In genomic region chr8:10965401-10966117, GRCm38 (mm10) we compare ENCODE assay signal across 8 mouse cellular contexts. TPM values are rescaled to one million over a fixed set of nuclear protein-coding genes. Genes with fewer than 3 reads are reported as not detected.
DNase-seq lines count a peak whose midpoint lies in the region; ATAC-seq and TF ChIP-seq lines count a peak whose summit lies in the region.

No protein-coding gene starts in this region.

- no peak for TF ChIP-seq POLR2A in heart, adult 2 months (IDR thresholded peaks at IDR 0.05; ENCODE audit: insufficient read depth, low read depth, low read length)

- H3K4me1 ChIP-seq in heart, adult 2 months (ENCODE audit: control insufficient read depth, insufficient read depth, low read length), result peaks cover 5% of the 10 kb centered on the region
- peaks cover 48% of the 10 kb centered on the region for H3K4me1 ChIP-seq in heart, embryonic 15.5 days (replicated peaks)
- H3K4me1 ChIP-seq in lung, postnatal 0 days (ENCODE audit: insufficient read depth, low read depth, low read length), result peaks cover 16% of the 10 kb centered on the region; the same call in 1 of the 2 replicates

- TF ChIP-seq CTCF in heart, adult 2 months (IDR thresholded peaks at IDR 0.05), result no peak
- no peak for TF ChIP-seq CTCF in lung, postnatal 0 days (IDR thresholded peaks at IDR 0.05)

- intact Hi-C loops in heart, adult 2 months (cut with DNase I), result no loop called here

- H3K9me3 ChIP-seq in heart, embryonic 15.5 days (replicated peaks), result no peaks in the 10 kb centered on the region
- no peaks in the 10 kb centered on the region for H3K9me3 ChIP-seq in lung, postnatal 0 days (ENCODE audit: low read length)

- TF ChIP-seq EP300 in heart, adult 2 months (IDR thresholded peaks at IDR 0.05; ENCODE audit: insufficient read depth, low read depth, low read length), result no peak
- peak; percentile 69 for TF ChIP-seq EP300 in lung, postnatal 0 days (IDR thresholded peaks at IDR 0.05)

- H3K9ac ChIP-seq in heart, adult 2 months (ENCODE audit: low read depth, low read length), result no peak overlapping the region
- no peak overlapping the region for H3K9ac ChIP-seq in heart, embryonic 15.5 days
- H3K9ac ChIP-seq in lung, postnatal 0 days (replicated peaks; ENCODE audit: low read depth), result no peak overlapping the region

- no peaks in the 10 kb centered on the region for H3K36me3 ChIP-seq in heart, adult 2 months (ENCODE audit: control insufficient read depth, insufficient read depth, low read length)
- H3K36me3 ChIP-seq in heart, embryonic 15.5 days, result no peaks in the 10 kb centered on the region
- no peaks in the 10 kb centered on the region for H3K36me3 ChIP-seq in lung, postnatal 0 days (ENCODE audit: insufficient read depth, low read length)

- ATAC-seq in heart, embryonic 15.5 days (replicated peaks; ENCODE audit: insufficient number of reproducible peaks, insufficient read depth, low FRiP score, low read depth), result 0 out of 2 replicates have a peak, but pooled peaks have one; percentile 34
- peak; percentile 60 for ATAC-seq in lung, postnatal 0 days

- 8% methylated on average over 6 of the region's 6 CpGs for WGBS in heart, adult 2 months
- WGBS in heart, embryonic 15.5 days, result 18% methylated on average over 6 of the region's 6 CpGs
- WGBS in lung, postnatal 0 days, result 7% methylated on average over 6 of the region's 6 CpGs

- peak overlapping the region; percentile 20; the same call in 1 of the 2 replicates for H3K4me2 ChIP-seq in heart, embryonic 15.5 days
- no peak overlapping the region for H3K4me2 ChIP-seq in lung, postnatal 0 days (replicated peaks; ENCODE audit: low read depth, low read length)

- H3K79me2 ChIP-seq in heart, adult 2 months (replicated peaks; ENCODE audit: control insufficient read depth, insufficient read depth, low read length), result no peaks in the 10 kb centered on the region

- DNase-seq in heart, adult 2 months, result no peak
- DNase-seq in heart, postnatal 4 days, result no peak
- peak; percentile 58 for DNase-seq in NIH3T3 (ENCODE audit: low read depth)
- DNase-seq in lung, postnatal 0 days (ENCODE audit: low spot score), result peak; percentile 76
- DNase-seq in frontal cortex, postnatal 14 days (ENCODE audit: low spot score in 2 of 2), result no peak
- no peak for DNase-seq in cerebellum, adult 11-12 months
- no peak for DNase-seq in layer of hippocampus, postnatal 36 days

- H3K27me3 ChIP-seq in heart, adult 2 months (ENCODE audit: control insufficient read depth, insufficient read depth, low read length), result no peaks in the 10 kb centered on the region
- H3K27me3 ChIP-seq in heart, embryonic 15.5 days, result 0 out of 2 replicates have a peak, but pooled peaks cover 6% of the 10 kb centered on the region
- no peaks in the 10 kb centered on the region for H3K27me3 ChIP-seq in lung, postnatal 0 days (replicated peaks; ENCODE audit: insufficient read depth, low read length)

- no peak overlapping the region for H3K4me3 ChIP-seq in heart, adult 2 months
- H3K4me3 ChIP-seq in heart, embryonic 15.5 days, result no peak overlapping the region
- no peak overlapping the region for H3K4me3 ChIP-seq in lung, postnatal 0 days (ENCODE audit: low read depth, low read length)

- H3K27ac ChIP-seq in heart, adult 2 months, result peak overlapping the region; percentile 23; the same call in 1 of the 2 replicates
- peak overlapping the region; percentile 46 for H3K27ac ChIP-seq in heart, embryonic 15.5 days
- H3K27ac ChIP-seq in lung, postnatal 0 days (ENCODE audit: low read length), result no peak overlapping the region

RNA-seq across cellular contexts. Expression of gene Irs2, which starts 42.7 kb away (rescaled TPM):
- 10 to 100 TPM; 13.5 to 19.0 TPM for total RNA-seq in heart, adult 2 months (2021)
- polyA plus RNA-seq in heart, adult 2 months (2012; rRNA removed), result 4.5 TPM in 2 replicates
- total RNA-seq in heart, postnatal 4 days (2021), result 10 to 100 TPM; 39.5 to 47.6 TPM
- 3.4 and 4.3 TPM in 2 replicates for polyA plus RNA-seq in heart, embryonic 15.5 days (2015; fragmentation: Nextera tagmentation; extraction: Ambion mirVana)
- 6.9 and 7.2 TPM in 2 replicates for polyA plus RNA-seq in lung, postnatal 0 days (2015; fragmentation: Nextera tagmentation; extraction: Ambion mirVana)
- total RNA-seq in layer of hippocampus, postnatal 36 days (2021), result 10 to 100 TPM; 70.3 to 78.6 TPM

Comparison
In these comparisons a context has a peak if more than half of its experiments do, and no peak if none do; other contexts are left out.
1. DNase-seq: peak in NIH3T3 (single experiment) and lung, postnatal 0 days (single experiment); none in heart, adult 2 months (0 of 2), heart, postnatal 4 days (single experiment), frontal cortex, postnatal 14 days (0 of 2), cerebellum, adult 11-12 months (single experiment) and layer of hippocampus, postnatal 36 days (0 of 2).